Mouse (Mus musculus): Measurements from ENCODE around the gene Cxcl5.

DNA sequence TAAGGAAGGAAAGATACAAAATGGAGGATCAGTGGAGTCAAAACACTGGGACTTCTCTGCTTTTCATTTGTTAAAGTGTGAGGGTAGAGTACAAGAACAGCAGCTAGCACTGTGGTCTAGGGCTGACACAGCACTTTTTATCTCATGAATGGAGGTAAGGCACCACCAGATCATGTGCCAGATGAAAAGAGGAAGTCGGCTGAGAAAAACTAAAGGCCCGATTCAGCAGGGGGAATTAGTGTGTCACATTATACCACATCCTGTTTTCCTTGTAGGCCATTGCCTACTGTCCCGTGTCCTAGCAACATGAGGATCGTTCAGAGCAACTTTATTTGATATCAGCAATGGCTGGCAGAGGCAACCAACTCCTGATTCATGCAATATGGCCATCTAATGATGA lies 17.1 kb upstream of the Cxcl5 start:
- TF ChIP-seq CTCF (IDR thresholded peaks at IDR 0.05) (no peak), EP300 (IDR thresholded peaks at IDR 0.05) (no peak)

Data from lung, postnatal 0 days (tissue).